Mouse (Mus musculus) neutrophil, adult 83 days (primary cell): Measurements from ENCODE around the gene Rasa4. TPM values are rescaled to one million over a fixed set of nuclear protein-coding genes. Genes with fewer than 3 reads are reported as not detected.

Experiments used
- total RNA-seq, 2 experiments: library from RNA; stranded (reverse); gene quantifications; one replicate each; pipeline ENCODE4 v1.2.4; 2023

Gene Rasa4
- total RNA-seq, result 10 to 100 TPM; 26.6 to 29.9 TPM

DNA sequence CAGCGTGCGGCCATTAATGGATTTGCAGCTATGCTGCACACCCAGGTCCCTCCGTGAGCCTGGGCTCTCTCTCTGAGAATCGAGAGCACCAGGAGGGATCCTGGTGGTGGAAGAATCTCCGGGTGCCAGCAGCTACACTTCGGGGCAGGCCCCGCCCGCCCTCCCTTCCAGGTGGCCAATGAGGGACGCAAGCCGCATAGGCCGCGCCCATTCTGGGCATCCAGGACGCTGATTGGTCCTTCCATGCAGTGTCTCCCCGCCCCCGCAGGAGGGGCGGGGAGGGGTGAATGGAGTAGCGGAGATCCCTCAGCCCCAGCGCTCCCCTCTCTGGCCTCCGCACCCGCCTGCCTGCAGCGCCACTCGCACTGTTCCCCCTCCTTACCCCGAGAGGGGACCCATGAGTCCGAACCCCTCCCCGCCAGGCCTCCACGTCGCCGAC, at the start of gene Rasa4:
TSS of gene Rasa4 (plus strand) at position 248 of the 439 bp plus-strand sequence.

DNA sequence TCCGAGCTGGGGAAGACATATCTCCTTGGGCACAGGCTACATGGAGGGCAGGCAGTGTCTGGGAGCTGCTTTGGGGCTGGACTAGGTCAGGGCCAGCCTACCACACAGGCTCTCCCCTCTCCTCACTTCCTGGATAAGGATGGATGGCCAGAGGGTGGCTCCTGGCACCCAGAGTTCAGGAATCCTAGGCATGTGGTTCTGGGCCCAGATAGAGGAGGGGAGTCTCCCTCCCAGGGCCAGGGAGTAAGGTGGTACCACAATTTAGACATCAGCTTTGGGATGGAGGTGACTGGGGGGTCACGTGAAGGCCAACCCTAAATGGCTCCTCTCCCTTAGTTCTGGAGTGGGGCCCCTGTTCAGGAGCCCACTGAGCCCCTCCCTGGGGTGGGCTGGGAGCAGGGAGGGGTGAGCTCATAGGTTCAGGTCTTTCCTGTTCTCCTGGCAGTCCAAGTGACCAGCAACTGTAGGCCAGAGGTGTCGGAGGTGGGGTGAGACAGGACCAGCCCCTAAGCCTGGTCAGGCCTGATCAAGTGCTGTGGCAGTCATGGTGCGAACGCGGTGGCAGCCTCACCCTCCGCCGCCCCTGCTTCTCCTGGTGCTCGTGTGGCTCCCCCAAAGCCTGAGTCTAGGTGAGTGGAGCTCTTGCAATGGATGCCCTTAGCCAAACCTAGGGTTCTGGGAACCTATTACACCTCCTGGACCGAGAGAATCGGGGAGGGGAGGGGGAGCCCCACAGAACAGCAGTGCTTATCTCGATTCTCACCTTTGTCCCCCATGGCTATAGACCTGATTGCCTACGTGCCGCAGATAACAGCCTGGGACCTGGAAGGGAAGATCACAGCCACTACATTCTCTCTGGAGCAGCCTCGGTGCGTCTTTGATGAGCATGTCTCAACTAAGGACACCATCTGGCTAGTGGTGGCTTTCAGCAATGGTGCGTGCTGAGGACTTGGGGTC, 45.2 kb upstream of the Rasa4 start, which contains the start of gene Upk3b:
TSS of gene Upk3b (plus strand) at position 239 of the 957 bp plus-strand sequence.

DNA sequence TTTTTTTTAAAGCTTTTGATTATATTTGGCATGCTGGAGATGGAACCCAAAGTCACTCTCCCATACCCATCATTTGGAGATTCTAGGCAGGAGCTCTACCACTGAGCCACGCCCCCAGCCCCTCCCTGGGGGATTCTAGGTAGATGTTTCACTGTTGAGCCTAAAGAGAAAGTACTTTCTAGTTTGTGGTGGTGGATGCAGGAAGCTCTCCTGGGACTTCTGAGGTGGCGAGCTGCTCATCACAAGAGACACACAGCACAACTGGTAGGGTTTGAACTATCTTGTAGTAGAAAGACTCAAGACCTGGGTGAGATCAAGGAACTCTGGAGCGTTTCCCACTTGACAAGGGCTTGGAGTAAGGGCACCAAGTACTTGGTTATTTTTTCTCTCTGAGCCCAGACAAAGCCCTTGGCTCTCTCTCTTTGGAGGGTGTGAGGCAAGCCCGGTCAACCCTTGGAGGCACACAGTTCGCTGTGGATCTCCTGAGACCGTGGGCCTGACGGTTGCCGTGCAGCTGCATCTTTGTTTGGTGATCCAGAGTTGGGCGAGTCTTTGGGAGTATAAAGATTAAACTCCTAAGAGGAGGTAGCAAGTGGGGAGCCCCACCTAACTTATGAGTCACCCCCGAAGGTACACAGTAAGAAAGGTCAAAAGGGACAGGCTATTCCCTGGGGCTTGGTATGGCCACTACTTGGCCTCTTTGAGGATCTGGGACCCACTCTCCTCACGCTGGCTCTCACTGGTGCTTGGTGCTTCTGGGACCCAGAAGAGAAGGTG, 29.2 kb upstream of the Rasa4 start, which contains the start of gene Upk3bl:
TSS of gene Upk3bl (plus strand) at position 192 of the 777 bp plus-strand sequence.

DNA sequence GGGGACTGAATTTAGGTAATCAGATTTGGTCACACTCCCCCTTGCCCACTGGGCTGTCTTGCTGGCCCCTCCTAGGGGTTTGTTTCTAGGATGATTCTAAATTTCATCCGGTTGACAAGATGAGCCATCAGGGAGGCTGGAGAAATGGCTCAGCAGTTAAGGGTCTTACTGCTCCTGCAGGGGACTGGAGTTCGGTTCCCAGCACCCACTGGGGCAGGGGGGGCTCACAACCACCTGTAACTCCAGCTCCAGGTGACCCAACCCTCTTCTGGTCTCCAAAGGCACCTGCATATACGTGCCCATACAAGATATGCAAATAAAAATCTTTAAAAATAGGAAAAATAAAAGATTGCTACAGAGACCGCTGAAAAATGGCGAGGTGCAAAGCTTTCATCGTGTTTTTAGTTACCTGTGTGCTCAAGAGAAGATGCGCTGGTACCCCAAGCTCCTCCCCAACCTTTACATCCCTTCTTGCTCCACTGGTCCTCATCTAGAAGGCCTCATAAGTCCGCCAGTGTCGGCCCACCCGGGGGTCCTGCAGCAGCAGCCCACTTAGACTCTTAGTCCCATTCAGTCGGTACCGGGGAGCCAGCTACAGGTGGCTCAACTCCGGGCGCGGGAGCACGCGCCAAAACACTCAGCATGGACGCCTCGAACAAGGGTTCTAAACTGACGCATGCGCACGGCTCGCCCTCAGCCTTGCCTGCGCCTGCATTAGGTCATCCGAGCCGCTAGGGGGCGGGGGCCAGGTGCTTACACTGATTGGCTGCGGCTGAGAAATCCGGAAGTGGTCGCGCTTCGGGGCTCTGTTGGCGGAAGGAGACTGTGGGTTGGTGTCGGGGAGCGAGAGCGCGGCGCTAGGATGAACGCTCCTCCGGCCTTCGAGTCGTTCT, 32.4 kb downstream of the Rasa4 start, which contains the start of gene Polr2j:
TSS of gene Polr2j (plus strand) at position 741 of the 893 bp plus-strand sequence.

DNA sequence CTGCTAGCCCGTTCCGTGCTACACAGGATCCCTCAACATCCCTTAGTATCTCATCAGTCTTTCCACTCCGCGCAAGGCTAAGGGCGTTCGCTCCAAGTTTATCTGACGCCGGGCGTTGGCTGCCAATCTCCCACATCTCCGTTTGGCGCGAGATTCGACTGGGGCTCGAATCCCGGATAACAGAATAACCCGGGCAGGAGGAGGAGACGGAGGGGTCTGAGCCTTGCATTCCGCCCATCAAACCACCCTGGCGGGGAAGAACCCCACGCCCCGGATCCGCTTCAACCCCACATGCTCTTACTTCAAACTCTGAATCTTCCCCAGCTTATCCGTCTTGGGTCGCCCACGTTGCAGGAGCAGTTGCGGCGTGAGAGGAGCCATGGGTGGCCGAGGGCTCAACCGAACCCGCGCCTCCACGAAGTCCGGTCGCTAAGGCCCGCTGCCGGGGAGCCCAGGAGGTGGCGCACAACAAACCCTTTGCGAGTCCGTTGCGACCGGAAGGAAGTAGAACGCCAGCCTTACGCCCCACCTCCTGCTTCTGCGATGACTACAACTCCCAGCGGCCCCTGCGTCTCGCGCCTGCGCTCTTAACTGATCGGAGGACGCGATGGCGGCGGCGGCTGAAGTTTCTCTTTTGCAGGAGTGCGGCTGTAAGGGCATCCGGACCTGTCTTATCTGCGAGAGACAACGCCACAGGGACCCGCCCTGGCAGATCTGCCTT, 52.0 kb downstream of the Rasa4 start, which contains the start of the genes Lrwd1 and Alkbh4:
TSS of gene Lrwd1 (minus strand) at position 504 of the 721 bp plus-strand sequence.
TSS of gene Alkbh4 (plus strand) at position 576 of the 721 bp plus-strand sequence.

Other genes starting within 250 kb of the Rasa4 start
- not detected for gene Hspb1, start 196.0 kb upstream of the Rasa4 start, total RNA-seq
- 100 to 1,000 TPM; 108 to 112 TPM for gene Ywhag, start 149.3 kb upstream of the Rasa4 start, total RNA-seq
- gene Ssc4d, start 109.4 kb upstream of the Rasa4 start, total RNA-seq, result 1 to 10 TPM; 5.8 to 7.8 TPM
- gene Zp3, start 103.8 kb upstream of the Rasa4 start, total RNA-seq, result not detected
- gene Dtx2, start 89.1 kb upstream of the Rasa4 start, total RNA-seq, result 10 to 100 TPM; 16.0 to 16.8 TPM
- not detected for gene Upk3b, start 45.4 kb upstream of the Rasa4 start, total RNA-seq
- not detected for gene Upk3bl, start 29.4 kb upstream of the Rasa4 start, total RNA-seq
- 10 to 100 TPM; 66.5 to 73.2 TPM for gene Polr2j, start 32.7 kb downstream of the Rasa4 start, total RNA-seq
- 10 to 100 TPM; 41.1 to 41.6 TPM for gene Lrwd1, start 52.2 kb downstream of the Rasa4 start, total RNA-seq
- gene Alkbh4, start 52.2 kb downstream of the Rasa4 start, total RNA-seq, result 10 to 100 TPM; 17.0 to 17.3 TPM
- 10 to 100 TPM; 69.8 to 71.9 TPM for gene Orai2, start 86.8 kb downstream of the Rasa4 start, total RNA-seq
- gene Prkrip1, start 115.0 kb downstream of the Rasa4 start, total RNA-seq, result 10 to 100 TPM; 18.0 to 22.7 TPM
- 10 to 100 TPM; 15.4 to 20.4 TPM for gene Sh2b2, start 162.6 kb downstream of the Rasa4 start, total RNA-seq